Mouse (Mus musculus) MEL (cell line): ENCODE results near the gene Kcnj4. TPM values are rescaled to one million over a fixed set of nuclear protein-coding genes. Genes with fewer than 3 reads are reported as not detected.

Experiments
- DNase-seq: peaks from one replicate; pipeline ENCODE4 v3.0.0; 2011; ENCODE audit warnings: low read depth, low spot score
- H3K27ac ChIP-seq: 2 replicates; pipeline ENCODE4 v1.5.1; 2012; ENCODE audit warnings: low read depth, mild to moderate bottlenecking, control low read depth, low read length, moderate library complexity; ENCODE audit not compliant: control insufficient read depth
- H3K27me3 ChIP-seq, 2 experiments: fragments of 150-350 bp in 1 of 2; sonication (generic) in 1 of 2; 2 replicates each; pipeline ENCODE4 v1.6.1; 2012; ENCODE audit warnings: low read length in 2 of 2, mild to moderate bottlenecking in 2 of 2, improper control_type of control experiment in 1 of 2, moderate library complexity in 1 of 2; ENCODE audit not compliant: insufficient read depth in 2 of 2, control insufficient read depth in 1 of 2
- H3K36me3 ChIP-seq, 2 experiments: 2 replicates each; pipeline ENCODE4 v1.6.1; 2012 to 2014; ENCODE audit warnings: low read length in 2 of 2, improper control_type of control experiment in 1 of 2, inconsistent platforms in 1 of 2, mild to moderate bottlenecking in 1 of 2; ENCODE audit not compliant: insufficient read depth in 2 of 2, control insufficient read depth in 1 of 2
- H3K4me1 ChIP-seq, 2 experiments: fragments of 150-350 bp in 1 of 2; sonication (generic) in 1 of 2; 2 replicates each; pipeline ENCODE4 v1.6.1; 2012; ENCODE audit warnings: low read length in 2 of 2, improper control_type of control experiment in 1 of 2, mild to moderate bottlenecking in 1 of 2; ENCODE audit not compliant: insufficient read depth in 2 of 2, control insufficient read depth in 1 of 2
- H3K4me3 ChIP-seq, 2 experiments: fragments of 150-350 bp in 1 of 2; sonication (generic) in 1 of 2; 2 replicates each; pipeline ENCODE4 v1.5.1; 2012; ENCODE audit warnings: low read depth in 2 of 2, low read length in 2 of 2, mild to moderate bottlenecking in 2 of 2, moderate library complexity in 2 of 2, control low read depth in 1 of 2, improper control_type of control experiment in 1 of 2; ENCODE audit not compliant: control insufficient read depth in 1 of 2, insufficient read depth in 1 of 2
- H3K79me2 ChIP-seq: 2 replicates; pipeline ENCODE4 v1.6.1; 2012; ENCODE audit warnings: mild to moderate bottlenecking, low read length, moderate library complexity; ENCODE audit not compliant: control insufficient read depth, poor library complexity, insufficient read depth
- H3K9ac ChIP-seq: 2 replicates; pipeline ENCODE4 v1.6.1; 2012; ENCODE audit warnings: low read depth, mild to moderate bottlenecking, control low read depth, low read length, moderate library complexity; ENCODE audit not compliant: control insufficient read depth, poor library complexity, severe bottlenecking
- H3K9me3 ChIP-seq: fragments of 150-350 bp; sonication (generic); replicated peaks from 2 replicates; pipeline ENCODE4 v1.6.1; 2012; ENCODE audit warnings: mild to moderate bottlenecking, low read length, improper control_type of control experiment, moderate library complexity; ENCODE audit not compliant: insufficient read depth
- CTCF ChIP-seq, 3 experiments: IDR thresholded peaks in 2 of 3; conservative IDR thresholded peaks in 1 of 3; 2 replicates each; pipeline ENCODE4 v1.5.1; 2011 to 2012; ENCODE audit warnings: low read length in 3 of 3, low read depth in 2 of 3, mild to moderate bottlenecking in 2 of 3, improper control_type of control experiment in 1 of 3, inconsistent platforms in 1 of 3, mixed read lengths in 1 of 3, moderate library complexity in 1 of 3; ENCODE audit not compliant: control insufficient read depth in 1 of 3, insufficient read depth in 1 of 3, poor library complexity in 1 of 3, severe bottlenecking in 1 of 3
- EP300 ChIP-seq, 2 experiments: IDR thresholded peaks; 2 replicates each; pipeline ENCODE4 v1.6.1; 2011; ENCODE audit warnings: improper control_type of control experiment in 2 of 2, low read length in 2 of 2, low read depth in 1 of 2, mild to moderate bottlenecking in 1 of 2
- ETS1 ChIP-seq: IDR thresholded peaks from 2 replicates; pipeline ENCODE4 v1.6.1; 2012; ENCODE audit warnings: low read depth, mild to moderate bottlenecking, inconsistent platforms, low read length, improper control_type of control experiment, moderate library complexity
- GATA1 ChIP-seq: IDR thresholded peaks from 2 replicates; pipeline ENCODE4 v1.6.1; 2011; ENCODE audit warnings: low read depth, low read length, improper control_type of control experiment
- JUND ChIP-seq: IDR thresholded peaks from 2 replicates; pipeline ENCODE4 v1.6.1; 2011; ENCODE audit warnings: low read depth, mild to moderate bottlenecking, improper control_type of control experiment, low read length
- KAT2A ChIP-seq: conservative IDR thresholded peaks from 2 replicates; pipeline ENCODE4 v1.6.1; 2012; ENCODE audit warnings: low read depth, low read length, improper control_type of control experiment, inconsistent platforms
- MYC ChIP-seq: IDR thresholded peaks from 2 replicates; pipeline ENCODE4 v1.6.1; 2011; ENCODE audit warnings: low read depth, mild to moderate bottlenecking, low read length, improper control_type of control experiment, moderate library complexity
- NELFE ChIP-seq: IDR thresholded peaks from 2 replicates; pipeline ENCODE4 v1.6.1; 2011; ENCODE audit warnings: low read depth, low read length, improper control_type of control experiment
- POLR2A ChIP-seq, 2 experiments: IDR thresholded peaks; 2 replicates each; pipeline ENCODE4 v1.6.1; 2011 to 2012; ENCODE audit warnings: low read length in 2 of 2, mild to moderate bottlenecking in 2 of 2, control low read depth in 1 of 2, improper control_type of control experiment in 1 of 2, low read depth in 1 of 2, moderate library complexity in 1 of 2; ENCODE audit not compliant: control insufficient read depth in 1 of 2, insufficient read depth in 1 of 2, poor library complexity in 1 of 2
- POLR2AphosphoS2 ChIP-seq: IDR thresholded peaks from 2 replicates; pipeline ENCODE4 v1.6.1; 2011; ENCODE audit warnings: low read length, improper control_type of control experiment
- POLR2AphosphoS5 ChIP-seq: IDR thresholded peaks from 2 replicates; pipeline ENCODE4 v1.6.1; 2012; ENCODE audit warnings: low read depth, borderline replicate concordance, mild to moderate bottlenecking, inconsistent platforms, low read length, moderate library complexity, mixed read lengths
- TCF12 ChIP-seq: IDR thresholded peaks from 2 replicates; pipeline ENCODE4 v1.6.1; 2014; ENCODE audit warnings: low read depth, mild to moderate bottlenecking, inconsistent platforms, low read length, improper control_type of control experiment, moderate library complexity
- UBTF ChIP-seq: IDR thresholded peaks from 2 replicates; pipeline ENCODE4 v1.6.1; 2012; ENCODE audit warnings: low read depth, mild to moderate bottlenecking, inconsistent platforms, low read length, improper control_type of control experiment, moderate library complexity, borderline replicate concordance; ENCODE audit not compliant: insufficient read depth
- USF1 ChIP-seq: IDR thresholded peaks from 2 replicates; pipeline ENCODE4 v1.6.1; 2014; ENCODE audit warnings: low read depth, mild to moderate bottlenecking, inconsistent platforms, low read length, improper control_type of control experiment, moderate library complexity
- ZC3H11A ChIP-seq: IDR thresholded peaks from 2 replicates; pipeline ENCODE4 v1.6.1; 2012; ENCODE audit warnings: low read depth, mild to moderate bottlenecking, inconsistent platforms, low read length, improper control_type of control experiment
- ZKSCAN1 ChIP-seq: IDR thresholded peaks from 2 replicates; pipeline ENCODE4 v1.6.1; 2012; ENCODE audit warnings: low read depth, mild to moderate bottlenecking, inconsistent platforms, low read length, improper control_type of control experiment, moderate library complexity
- ZNF384 ChIP-seq: IDR thresholded peaks from 2 replicates; pipeline ENCODE4 v1.6.1; 2012; ENCODE audit warnings: low read depth, mild to moderate bottlenecking, inconsistent platforms, low read length, improper control_type of control experiment
- polyA plus RNA-seq, 2 experiments: library from polyadenylated mRNA; stranded (reverse) in 1 of 2; unstranded in 1 of 2; fragments of >175 nt in 1 of 2; fragments of >200 nt in 1 of 2; gene quantifications; 2 replicates each; pipeline versions ENCODE4 v1.2.1 to v1.2.4; 2012; ENCODE audit warnings: low replicate concordance in 2 of 2, low read depth in 1 of 2; ENCODE audit not compliant: insufficient read length in 2 of 2, insufficient read depth in 1 of 2, missing spikeins in 1 of 2
- total RNA-seq: library from RNA; depleted of rRNA; stranded (reverse); fragments of 300-350 nt; gene quantifications from 2 replicates; pipeline ENCODE4 v1.2.3, GENCODE M21; 2012

Gene Kcnj4
- total and polyA plus RNA-seq, 3 experiments, result 0.07 TPM; not detected in 2

DNA sequence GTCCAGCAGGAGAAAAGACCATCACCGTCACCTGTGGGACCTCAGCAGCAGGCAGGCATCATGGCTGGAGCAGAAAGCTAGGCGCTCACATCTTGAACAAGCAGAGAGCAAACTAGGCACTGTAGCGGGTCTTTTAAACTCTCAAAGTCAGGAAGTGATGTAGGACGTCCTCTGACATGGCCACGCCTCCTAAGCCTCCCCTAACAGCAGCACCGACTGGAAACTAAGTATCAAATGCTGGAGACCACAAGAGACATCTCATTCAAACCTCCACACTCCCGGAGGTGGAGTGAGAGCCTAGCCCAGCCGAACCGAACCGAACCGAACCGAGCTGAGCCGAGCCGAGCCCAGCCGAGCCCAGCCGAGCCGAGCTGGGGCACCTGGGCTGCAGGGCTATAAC, 34.5 kb downstream of the Kcnj4 start:
- no peak overlapping the region for H3K9ac ChIP-seq
- TF ChIP-seq EP300 (IDR thresholded peaks at IDR 0.05; ENCODE audit: low read depth in 1 of 2, low read length in 2 of 2) (no peak), POLR2AphosphoS5 (no peak), USF1 (no peak), POLR2AphosphoS2 (no peak), POLR2A (IDR thresholded peaks at IDR 0.05; ENCODE audit: control insufficient read depth in 1 of 2, insufficient read depth in 1 of 2, low read depth in 1 of 2, low read length in 2 of 2, poor library complexity in 1 of 2) (no peak), TCF12 (no peak), MYC (no peak), JUND (no peak), NELFE (no peak), ETS1 (no peak), GATA1 (no peak), ZC3H11A (no peak), CTCF (IDR thresholded peaks at IDR 0.05 in 2 of 3, conservative IDR thresholded peaks at IDR 0.05 in 1 of 3; ENCODE audit: control insufficient read depth in 1 of 3, insufficient read depth in 1 of 3, low read depth in 2 of 3, low read length in 3 of 3, poor library complexity in 1 of 3, severe bottlenecking in 1 of 3) (no peak), UBTF (no peak), KAT2A (no peak), ZNF384 (no peak)
- peaks cover 2% of the 10 kb centered on the region in 2 experiments for H3K27me3 ChIP-seq

DNA sequence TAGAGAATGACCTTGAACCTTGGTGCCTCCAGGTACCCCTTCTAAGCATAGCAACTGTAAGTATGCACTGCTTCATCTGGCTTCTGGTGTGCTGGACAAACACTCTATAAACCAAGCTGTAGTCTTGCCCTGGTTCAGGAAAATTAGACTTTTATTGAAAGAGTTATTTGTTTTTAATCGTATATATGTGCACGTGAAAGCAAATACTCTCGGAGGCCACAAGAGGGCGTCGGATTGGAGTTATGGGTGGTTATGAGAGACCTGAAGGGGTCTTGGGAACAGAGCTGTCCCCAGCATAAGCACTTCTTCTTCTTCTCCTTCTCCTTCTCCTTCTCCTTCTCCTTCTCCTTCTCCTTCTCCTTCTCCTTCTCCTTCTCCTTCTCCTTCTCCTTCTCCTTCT, 35.5 kb downstream of the Kcnj4 start:
- Histone ChIP-seq H3K9me3 (no peaks in the 10 kb centered on the region), H3K36me3 (no peaks in the 10 kb centered on the region), H3K4me1 (no peaks in the 10 kb centered on the region), H3K27ac (no peak overlapping the region), H3K9ac (no peak overlapping the region), H3K27me3 (no peaks in the 10 kb centered on the region; a peak in 2 of 4 replicates), H3K79me2 (no peaks in the 10 kb centered on the region), H3K4me3 (no peak overlapping the region)
- TF ChIP-seq CTCF (IDR thresholded peaks at IDR 0.05 in 2 of 3, conservative IDR thresholded peaks at IDR 0.05 in 1 of 3; ENCODE audit: control insufficient read depth in 1 of 3, insufficient read depth in 1 of 3, low read depth in 2 of 3, low read length in 3 of 3, poor library complexity in 1 of 3, severe bottlenecking in 1 of 3) (peak in 2 of 3 experiments; percentile 6 to 18; a peak in 2 of 6 replicates), ZC3H11A (no peak), ZKSCAN1 (no peak)
- DNase-seq, result no peak

More for the DNA sequence above, 34.5 kb downstream of the Kcnj4 start:
- Histone ChIP-seq H3K4me1 (no peaks in the 10 kb centered on the region), H3K27ac (no peak overlapping the region), H3K4me3 (no peak overlapping the region), H3K79me2 (no peaks in the 10 kb centered on the region), H3K36me3 (no peaks in the 10 kb centered on the region), H3K9me3 (no peaks in the 10 kb centered on the region)
- no peak for DNase-seq
